Mouse (Mus musculus): Measurements from ENCODE around the gene Npcd. TPM values are rescaled to one million over a fixed set of nuclear protein-coding genes. Genes with fewer than 3 reads are reported as not detected.

Npcd gene
- polyA plus RNA-seq, 1 experiment from 2014 or later: 0.46 TPM

DNA sequence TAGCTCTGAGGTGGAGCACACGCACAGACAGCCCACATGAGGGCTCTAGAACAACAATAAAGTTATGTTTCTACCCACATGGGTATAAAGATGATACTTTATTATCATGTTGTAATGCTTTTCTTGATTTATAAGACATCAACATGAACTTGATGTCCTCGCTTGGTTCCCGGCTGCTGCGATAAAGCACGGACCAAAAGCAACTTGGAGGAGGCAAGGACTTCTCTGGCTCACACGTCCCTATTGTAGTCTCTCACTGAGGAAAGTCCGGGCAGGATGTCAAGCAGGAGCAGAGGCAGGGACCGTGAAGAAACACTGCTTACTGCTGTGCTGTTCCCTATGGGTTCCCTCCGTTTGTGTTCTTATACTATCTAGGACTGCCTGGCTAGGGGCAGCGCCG is 90.0 kb downstream of the Npcd start:
- WGBS: 93% methylated on average over 11 of the region's 11 CpGs
- H3K27me3 ChIP-seq: no peaks in the 10 kb centered on the region
- H3K4me3 ChIP-seq: no peak overlapping the region
- no peak overlapping the region for H3K27ac ChIP-seq (replicated peaks)
- ATAC-seq (replicated peaks): no peak
- H3K4me1 ChIP-seq: peaks cover 28% of the 10 kb centered on the region
- no peak overlapping the region for H3K9ac ChIP-seq (replicated peaks)
- H3K4me2 ChIP-seq (replicated peaks): no peak overlapping the region
- no peaks in the 10 kb centered on the region for H3K9me3 ChIP-seq
- peaks cover 8% of the 10 kb centered on the region; the same call in 1 of the 2 replicates for H3K36me3 ChIP-seq

- H3K27me3 ChIP-seq: no peaks in the 10 kb centered on the region
- H3K4me1 ChIP-seq: peaks cover 36% of the 10 kb centered on the region
- peak overlapping the region; percentile 60 for H3K4me2 ChIP-seq (replicated peaks)
- H3K9ac ChIP-seq (replicated peaks): peak overlapping the region; percentile 87
- no peaks in the 10 kb centered on the region for H3K9me3 ChIP-seq
- H3K27ac ChIP-seq (replicated peaks): peak overlapping the region; percentile 66
- peak overlapping the region; percentile 81 for H3K4me3 ChIP-seq
- H3K36me3 ChIP-seq: peaks cover 21% of the 10 kb centered on the region
- 0% methylated on average over 23 of the region's 23 CpGs for WGBS
- no peak for ATAC-seq (replicated peaks)
These were observed 91.4 kb downstream of the Npcd start for GRCm38 (mm10) chr15:79742706-79743023.

DNA sequence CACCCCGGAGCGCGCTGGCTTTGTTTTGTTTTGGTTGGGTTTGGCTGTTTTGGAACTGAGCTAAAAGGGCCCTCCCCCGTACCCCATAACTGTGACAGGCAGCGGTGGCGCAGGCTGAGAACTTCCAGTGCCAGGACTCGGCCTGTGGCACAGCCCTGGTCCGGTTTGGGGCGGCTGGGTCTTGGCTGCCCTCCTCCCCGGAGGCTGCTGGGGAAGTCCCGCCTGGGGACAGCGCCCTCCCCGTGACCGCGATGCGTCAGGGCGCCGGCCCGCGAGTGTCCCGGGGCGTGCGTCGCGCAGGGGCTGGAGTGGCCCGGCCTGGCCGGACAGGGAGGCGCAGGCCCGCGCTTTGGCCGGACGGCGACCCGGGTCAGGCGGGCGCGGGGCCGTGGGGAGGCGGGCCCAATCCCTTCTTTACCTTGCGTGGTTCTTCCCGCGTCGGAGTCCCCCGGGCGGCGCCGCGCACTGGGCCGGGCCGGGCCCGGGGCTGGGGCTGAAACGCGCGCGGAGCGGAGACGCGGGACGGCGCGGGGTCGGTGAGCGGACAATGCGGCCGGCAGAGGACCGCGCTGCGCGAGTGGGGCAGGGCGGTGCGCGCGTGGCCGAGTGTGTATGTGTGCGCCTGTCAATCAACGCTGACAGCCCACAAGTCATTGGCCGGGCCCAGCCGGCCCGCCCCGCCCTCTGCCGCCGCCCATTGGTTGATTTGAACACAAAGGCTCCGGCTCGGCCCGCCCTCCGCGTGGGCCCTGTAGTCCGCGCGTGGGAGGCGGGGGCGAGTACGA is 91.9 kb downstream of the Npcd start, which contains the start of gene Sun2:
TSS of gene Sun2 (minus strand) at position 616 of the 785 bp plus-strand sequence.
- peaks cover 36% of the 10 kb centered on the region for H3K4me1 ChIP-seq
- H3K4me3 ChIP-seq: peak within 1 kb of the TSS; percentile 81
- H3K27ac ChIP-seq (replicated peaks): peak within 1 kb of the TSS; percentile 66
- H3K36me3 ChIP-seq: peaks cover 26% of the 10 kb centered on the region
- WGBS: under 1% methylated on average over 76 of the region's 93 CpGs
- peak; percentile 95 for ATAC-seq (replicated peaks)
- H3K9ac ChIP-seq (replicated peaks): peak within 1 kb of the TSS; percentile 87
- peak within 1 kb of the TSS; percentile 60 for H3K4me2 ChIP-seq (replicated peaks)
- no peaks in the 10 kb centered on the region for H3K27me3 ChIP-seq
- H3K9me3 ChIP-seq: no peaks in the 10 kb centered on the region

DNA sequence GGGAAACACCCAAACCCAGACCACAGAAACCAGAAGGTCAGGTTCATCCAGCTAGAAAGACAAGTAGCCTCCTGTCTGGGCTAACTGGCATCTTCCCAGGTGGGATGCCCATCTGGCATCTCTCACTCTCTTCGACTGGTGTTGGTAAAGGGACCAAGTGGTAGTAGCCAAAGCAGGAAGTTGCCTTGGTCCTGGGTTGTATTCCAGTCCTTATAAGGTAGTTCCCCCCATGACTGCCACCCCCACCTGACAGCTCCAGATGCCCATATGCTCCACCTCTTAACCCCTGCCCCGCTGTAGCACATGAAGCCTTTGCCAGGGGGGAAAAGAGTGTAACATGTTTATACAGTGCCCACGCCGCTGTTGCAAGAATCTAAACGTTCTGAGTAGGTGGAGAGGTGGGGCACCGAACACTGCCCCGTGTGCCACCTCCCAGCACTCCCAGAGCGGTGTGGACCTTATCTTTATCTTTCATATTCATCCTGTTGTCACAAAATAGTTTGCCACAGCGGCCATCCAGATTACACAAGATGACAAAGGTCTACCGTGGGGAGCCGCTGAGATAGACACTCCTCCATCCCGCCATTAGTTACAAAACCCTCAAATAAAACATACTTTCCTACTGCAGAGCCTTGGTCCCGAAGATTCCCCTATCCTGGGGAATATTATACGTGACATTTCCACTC is 92.7 kb downstream of the Npcd start:
- ATAC-seq (replicated peaks): no peak
- H3K27ac ChIP-seq (replicated peaks): peak overlapping the region; percentile 66
- peak overlapping the region; percentile 81 for H3K4me3 ChIP-seq
- peaks cover 34% of the 10 kb centered on the region for H3K36me3 ChIP-seq
- H3K4me2 ChIP-seq (replicated peaks): peak overlapping the region; percentile 60
- no peaks in the 10 kb centered on the region for H3K27me3 ChIP-seq
- H3K9me3 ChIP-seq: no peaks in the 10 kb centered on the region
- peak overlapping the region; percentile 87 for H3K9ac ChIP-seq (replicated peaks)
- H3K4me1 ChIP-seq: peaks cover 36% of the 10 kb centered on the region
- 30% methylated on average over 14 of the region's 14 CpGs for WGBS

DNA sequence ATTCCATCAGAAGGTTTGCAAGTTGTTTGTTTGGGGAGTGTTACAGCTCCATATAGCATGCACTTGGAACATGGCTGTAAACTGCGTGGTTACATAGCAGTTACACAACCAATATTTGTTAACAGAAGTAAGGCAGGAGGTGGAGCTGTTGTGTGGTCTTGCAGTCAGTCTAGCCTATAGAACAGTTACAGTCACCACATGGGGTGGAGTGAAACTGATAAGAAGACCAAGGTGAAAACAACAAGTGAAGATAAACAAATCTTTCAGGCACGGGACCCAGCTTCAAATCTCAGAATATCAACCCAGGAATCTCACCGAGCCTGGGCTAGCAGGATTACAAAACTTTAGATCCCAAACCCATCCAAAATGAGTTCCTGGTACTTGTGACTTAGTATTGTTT is 93.3 kb downstream of the Npcd start:
- no peaks in the 10 kb centered on the region for H3K27me3 ChIP-seq
- no peak overlapping the region for H3K9ac ChIP-seq (replicated peaks)
- H3K4me3 ChIP-seq: peak overlapping the region; percentile 81
- peaks cover 39% of the 10 kb centered on the region for H3K36me3 ChIP-seq
- no peak for ATAC-seq (replicated peaks)
- H3K9me3 ChIP-seq: no peaks in the 10 kb centered on the region
- peaks cover 36% of the 10 kb centered on the region for H3K4me1 ChIP-seq
- 86% methylated on average over 3 of the region's 3 CpGs for WGBS
- H3K4me2 ChIP-seq (replicated peaks): peak overlapping the region; percentile 60
- H3K27ac ChIP-seq (replicated peaks): no peak overlapping the region

Other genes starting within 250 kb of the Npcd start
- gene Dmc1, start 229.1 kb downstream of the Npcd start, polyA plus RNA-seq (2015; fragmentation: Nextera tagmentation; extraction: Ambion mirVana): 0.59 and 0.67 TPM in 2 replicates
- gene Fam227a, start 175.3 kb downstream of the Npcd start, polyA plus RNA-seq (2015; fragmentation: Nextera tagmentation; extraction: Ambion mirVana): 4.7 and 5.2 TPM in 2 replicates
- 116 and 124 TPM in 2 replicates for gene Cby1, start 175.0 kb downstream of the Npcd start, polyA plus RNA-seq (2015; fragmentation: Nextera tagmentation; extraction: Ambion mirVana)
- gene Tomm22, start 163.4 kb downstream of the Npcd start, polyA plus RNA-seq (2015; fragmentation: Nextera tagmentation; extraction: Ambion mirVana): 264 and 266 TPM in 2 replicates
- 23.3 and 26.8 TPM in 2 replicates for gene Josd1, start 146.3 kb downstream of the Npcd start, polyA plus RNA-seq (2015; fragmentation: Nextera tagmentation; extraction: Ambion mirVana)
- 53.9 and 58.0 TPM in 2 replicates for gene Gtpbp1, start 143.4 kb downstream of the Npcd start, polyA plus RNA-seq (2015; fragmentation: Nextera tagmentation; extraction: Ambion mirVana)
- gene Sun2, start 91.7 kb downstream of the Npcd start, polyA plus RNA-seq (2015; fragmentation: Nextera tagmentation; extraction: Ambion mirVana): 10.5 and 11.6 TPM in 2 replicates
- gene Dnal4, start 56.4 kb downstream of the Npcd start, polyA plus RNA-seq (2015; fragmentation: Nextera tagmentation; extraction: Ambion mirVana): 94.8 and 99.9 TPM in 2 replicates
- gene Nptxr, start 29.5 kb downstream of the Npcd start, polyA plus RNA-seq (2015; fragmentation: Nextera tagmentation; extraction: Ambion mirVana): 19.4 and 19.5 TPM in 2 replicates
- 50.1 and 52.7 TPM in 2 replicates for gene Cbx6, start 451 bp upstream of the Npcd start, polyA plus RNA-seq (2015; fragmentation: Nextera tagmentation; extraction: Ambion mirVana)
- 6.6 TPM in 2 replicates for gene Apobec3, start 57.4 kb upstream of the Npcd start, polyA plus RNA-seq (2015; fragmentation: Nextera tagmentation; extraction: Ambion mirVana)
- 3.6 TPM in 2 replicates for gene Cbx7, start 136.9 kb upstream of the Npcd start, polyA plus RNA-seq (2015; fragmentation: Nextera tagmentation; extraction: Ambion mirVana)
- gene Pdgfb, start 180.7 kb upstream of the Npcd start, polyA plus RNA-seq (2015; fragmentation: Nextera tagmentation; extraction: Ambion mirVana): 3.0 and 3.3 TPM in 2 replicates

Measured in forebrain, embryonic 15.5 days (tissue).